Mouse (Mus musculus): ENCODE measurements around the gene Olfm3.

GRCm38 (mm10) chr3:115174625-115175024 is 270.7 kb downstream of the Olfm3 start:
- TF ChIP-seq CTCF (IDR thresholded peaks at IDR 0.05; ENCODE audit: low read depth), result no peak
- TF ChIP-seq EP300 (optimal IDR thresholded peaks at IDR 0.05), result no peak
